In genomic region chr10:63480066-63480465, GRCm38 (mm10) we compare ENCODE assay signal across 20 mouse cellular contexts. TPM values are rescaled to one million over a fixed set of nuclear protein-coding genes. Genes with fewer than 3 reads are reported as not detected.
DNase-seq lines count a peak whose midpoint lies in the region; ATAC-seq and TF ChIP-seq lines count a peak whose summit lies in the region.
"Had no signal": no experiment of that assay in that cellular context is flagged by ENCODE, and none has a peak within 500 bp of the region (broad histone marks: within the 10 kb centered on the region; RNA-seq: fewer than 3 reads in every experiment).

No protein-coding gene starts in this region.

- WGBS in embryonic facial prominence, embryonic 14.5 days: 45% methylated on average over 5 of the region's 5 CpGs
- WGBS in heart, adult 2 months: 43% methylated on average over 5 of the region's 5 CpGs

- H3K27me3 ChIP-seq in embryonic facial prominence, embryonic 14.5 days (replicated peaks; ENCODE audit: control insufficient read depth, insufficient read depth, low read length): no peaks in the 10 kb centered on the region
- H3K27me3 ChIP-seq in heart, adult 2 months (ENCODE audit: control insufficient read depth, insufficient read depth, low read length): no peaks in the 10 kb centered on the region
- H3K27me3 ChIP-seq: hindbrain, embryonic 15.5 days; kidney, embryonic 15.5 days; liver, embryonic 13.5 days had no signal

- peaks cover 11% of the 10 kb centered on the region for H3K4me1 ChIP-seq in embryonic facial prominence, embryonic 14.5 days (ENCODE audit: control insufficient read depth, insufficient read depth, low read length)
- H3K4me1 ChIP-seq in heart, adult 2 months (ENCODE audit: control insufficient read depth, insufficient read depth, low read length): peaks cover 2% of the 10 kb centered on the region; the same call in 1 of the 2 replicates
- H3K4me1 ChIP-seq: hindbrain, embryonic 15.5 days; kidney, embryonic 15.5 days; liver, embryonic 13.5 days had no signal

- H3K36me3 ChIP-seq in embryonic facial prominence, embryonic 14.5 days (ENCODE audit: control insufficient read depth, insufficient read depth, low read length): no peaks in the 10 kb centered on the region
- no peaks in the 10 kb centered on the region; the same call in 1 of the 2 replicates for H3K36me3 ChIP-seq in heart, adult 2 months (ENCODE audit: control insufficient read depth, insufficient read depth, low read length)
- H3K36me3 ChIP-seq: hindbrain, embryonic 15.5 days; kidney, embryonic 15.5 days; liver, embryonic 13.5 days had no signal

- no peak overlapping the region for H3K4me3 ChIP-seq in embryonic facial prominence, embryonic 14.5 days (ENCODE audit: low read depth, low read length)
- H3K4me3 ChIP-seq in heart, adult 2 months: peak overlapping the region; percentile 29
- H3K4me3 ChIP-seq: hindbrain, embryonic 15.5 days; kidney, embryonic 15.5 days; liver, embryonic 13.5 days had no signal

- no peak overlapping the region for H3K9ac ChIP-seq in embryonic facial prominence, embryonic 14.5 days (ENCODE audit: low read depth, low read length)
- no peak overlapping the region for H3K9ac ChIP-seq in heart, adult 2 months (ENCODE audit: low read depth, low read length)
- H3K9ac ChIP-seq: hindbrain, embryonic 15.5 days; kidney, embryonic 15.5 days; liver, embryonic 13.5 days had no signal

- no peaks in the 10 kb centered on the region for H3K79me2 ChIP-seq in heart, adult 2 months (replicated peaks; ENCODE audit: control insufficient read depth, insufficient read depth, low read length)

- no peaks in the 10 kb centered on the region for H3K9me3 ChIP-seq in embryonic facial prominence, embryonic 14.5 days (ENCODE audit: control insufficient read depth, low read length)
- H3K9me3 ChIP-seq: hindbrain, embryonic 15.5 days; kidney, embryonic 15.5 days; liver, embryonic 13.5 days had no signal

- no peak overlapping the region for H3K4me2 ChIP-seq in embryonic facial prominence, embryonic 14.5 days (ENCODE audit: low read depth, low read length)
- H3K4me2 ChIP-seq: hindbrain, embryonic 15.5 days; kidney, embryonic 15.5 days; liver, embryonic 13.5 days had no signal

- TF ChIP-seq CTCF in heart, adult 2 months (IDR thresholded peaks at IDR 0.05): no peak

- TF ChIP-seq EP300 in heart, adult 2 months (IDR thresholded peaks at IDR 0.05; ENCODE audit: insufficient read depth, low read depth, low read length): 0 out of 2 replicates have a peak, but pooled peaks have one; percentile 34

- peak; percentile 56 for DNase-seq in gastrocnemius, adult 18-20 months (ENCODE audit: low spot score)
- DNase-seq in gastrocnemius, postnatal 4 days (ENCODE audit: low spot score in 2 of 2): no peak
- peak; percentile 8 for DNase-seq in embryonic facial prominence, embryonic 14.5 days (ENCODE audit: low spot score)
- DNase-seq in heart, adult 2 months: peak in 1 of 2 experiments; percentile 54
- peak; percentile 17 to 39 for DNase-seq in heart, postnatal 14 days
- DNase-seq in lung, postnatal 10 days: no peak
- DNase-seq in T-cell, adult 2 months (ENCODE audit: low spot score): no peak
- DNase-seq: adrenal gland, postnatal 25 days; cerebellum, postnatal 36 days; liver, embryonic 13.5 days; lung, postnatal 4 days; right cerebral cortex, postnatal 14 days; thymus, postnatal 36 days had no signal

- intact Hi-C loops in heart, adult 2 months (cut with DNase I): no loop called here
- intact Hi-C loops in heart, postnatal 14 days (cut with DNase I): no loop called here

- 0 out of 2 replicates have a peak, but pooled peaks have one; percentile 25 for TF ChIP-seq POLR2A in heart, adult 2 months (IDR thresholded peaks at IDR 0.05; ENCODE audit: insufficient read depth, low read depth, low read length)

- ATAC-seq in embryonic facial prominence, embryonic 14.5 days (ENCODE audit: low read depth): no peak
- ATAC-seq: CD4-positive, CD25-positive, alpha-beta regulatory T cell, adult 4 months had no signal

- no peak overlapping the region for H3K27ac ChIP-seq in embryonic facial prominence, embryonic 14.5 days (replicated peaks; ENCODE audit: low read depth, low read length)
- peak overlapping the region; percentile 68 for H3K27ac ChIP-seq in heart, adult 2 months
- H3K27ac ChIP-seq: hindbrain, embryonic 15.5 days; kidney, embryonic 15.5 days; liver, embryonic 13.5 days had no signal

RNA-seq across cellular contexts. Expression of gene Ctnna3, which starts 50.2 kb away (rescaled TPM):
- total RNA-seq in gastrocnemius, adult 18-20 months (2021): 10 to 100 TPM; 22.0 to 26.9 TPM
- total RNA-seq in gastrocnemius, postnatal 4 days (2021): 10 to 100 TPM; 25.3 to 27.7 TPM
- polyA plus RNA-seq in embryonic facial prominence, embryonic 14.5 days (2014; fragmentation: Nextera tagmentation; extraction: Ambion mirVana): 1.6 and 1.8 TPM in 2 replicates
- 10 to 100 TPM; 46.9 to 54.6 TPM for total RNA-seq in heart, adult 2 months (2021)
- 6.4 and 18.6 TPM in 2 replicates for polyA plus RNA-seq in heart, adult 2 months (2012; rRNA removed)
- total RNA-seq in heart, postnatal 14 days (2021): 10 to 100 TPM; 65.4 to 65.5 TPM
- total RNA-seq: neutrophil, adult 5-6 weeks had no signal

RNA-seq across cellular contexts. Expression of gene Gm7075, which starts 58.5 kb away (rescaled TPM):
- not detected for total RNA-seq in gastrocnemius, adult 18-20 months (2021)
- total RNA-seq in gastrocnemius, postnatal 4 days (2021): not detected
- polyA plus RNA-seq in embryonic facial prominence, embryonic 14.5 days (2014; fragmentation: Nextera tagmentation; extraction: Ambion mirVana): not detected in 2 replicates
- not detected for total RNA-seq in heart, adult 2 months (2021)
- polyA plus RNA-seq in heart, adult 2 months (2012; rRNA removed): not detected in 2 replicates
- total RNA-seq in heart, postnatal 14 days (2021): not detected
- total RNA-seq: adrenal gland, postnatal 25 days; midbrain, postnatal 0 days; neutrophil, adult 5-6 weeks had no signal
- polyA plus RNA-seq: CD4-positive, CD25-positive, alpha-beta regulatory T cell, adult 4 months; frontal cortex, adult 2 months; hindbrain, embryonic 15.5 days; kidney, embryonic 15.5 days; liver, embryonic 13.5 days; midbrain, postnatal 0 days; stomach, embryonic 14.5 days had no signal

Comparison
In these comparisons a context has a peak if more than half of its experiments do, and no peak if none do; other contexts are left out.
1. DNase-seq: peak in gastrocnemius, adult 18-20 months (single experiment), embryonic facial prominence, embryonic 14.5 days (single experiment) and heart, postnatal 14 days (2 of 2); none in gastrocnemius, postnatal 4 days (0 of 2), lung, postnatal 10 days (single experiment) and T-cell, adult 2 months (single experiment).